Mouse (Mus musculus) hindbrain, embryonic 15.5 days (tissue): ENCODE data around the gene Kxd1. TPM values are rescaled to one million over a fixed set of nuclear protein-coding genes. Genes with fewer than 3 reads are reported as not detected.

ENCODE experiments used
- ATAC-seq: fragments of 200-750 bp; cut with Nextera tagmentation; 2 replicates; pipeline ENCODE4 v1.8.0; 2017; ENCODE audit warnings: low read depth, moderate number of reproducible peaks, moderate TSS enrichment; ENCODE audit not compliant: low FRiP score
- H3K27ac ChIP-seq: fragments of 300-500 bp; sonication (generic); replicated peaks from 2 replicates; pipeline ENCODE4 v1.5.1; 2015; ENCODE audit warnings: mild to moderate bottlenecking, inconsistent platforms
- H3K27me3 ChIP-seq: fragments of 300-500 bp; sonication (generic); 2 replicates; pipeline ENCODE4 v1.6.1; 2015; ENCODE audit warnings: control low read depth, inconsistent platforms
- H3K36me3 ChIP-seq: fragments of 300-500 bp; sonication (generic); 2 replicates; pipeline ENCODE4 v1.6.1; 2015; ENCODE audit warnings: control low read depth, inconsistent platforms
- H3K4me1 ChIP-seq: fragments of 300-500 bp; sonication (generic); replicated peaks from 2 replicates; pipeline ENCODE4 v1.6.1; 2015; ENCODE audit warnings: control low read depth, inconsistent platforms
- H3K4me2 ChIP-seq: fragments of 300-500 bp; sonication (generic); 2 replicates; pipeline ENCODE4 v1.6.1; 2015; ENCODE audit warnings: moderate library complexity, mild to moderate bottlenecking, inconsistent platforms
- H3K4me3 ChIP-seq: fragments of 300-500 bp; sonication (generic); 2 replicates; pipeline ENCODE4 v1.5.1; 2015; ENCODE audit warnings: mild to moderate bottlenecking, inconsistent platforms
- H3K9ac ChIP-seq: fragments of 300-500 bp; sonication (generic); 2 replicates; pipeline ENCODE4 v1.6.1; 2015; ENCODE audit warnings: inconsistent platforms
- H3K9me3 ChIP-seq: fragments of 300-500 bp; sonication (generic); 2 replicates; pipeline ENCODE4 v1.6.1; 2016; ENCODE audit warnings: control low read depth, inconsistent platforms
- WGBS: fragments of 180-500 bp; shearing (Covaris S2); methylation state at CpG from one replicate; pipeline ENCODE4 v1.1.7; 2015; 5-methylcytosine and 5-hydroxymethylcytosine counted together
- polyA plus RNA-seq: library from polyadenylated mRNA; unstranded; fragments of >200 nt; fragmentation: Nextera tagmentation; extraction: Ambion mirVana; gene quantifications from 2 replicates; pipeline ENCODE4 v1.2.1, GENCODE M21; 2015

The Kxd1 gene
- polyA plus RNA-seq, 1 experiment from 2014 or later, result 48.5 TPM

GRCm38 (mm10) chr8:70509281-70509952 is 18.3 kb downstream of the Kxd1 start:
- peak overlapping the region; percentile 95 for H3K9ac ChIP-seq
- H3K9me3 ChIP-seq, result no peaks in the 10 kb centered on the region
- no peak for ATAC-seq
- no peaks in the 10 kb centered on the region for H3K27me3 ChIP-seq
- peak overlapping the region; percentile 91 for H3K4me2 ChIP-seq
- H3K4me1 ChIP-seq, result peaks cover 44% of the 10 kb centered on the region
- H3K36me3 ChIP-seq, result peaks cover 22% of the 10 kb centered on the region
- 15% methylated on average over 25 of the region's 25 CpGs for WGBS
- peak overlapping the region; percentile 97; the same call in 1 of the 2 replicates for H3K27ac ChIP-seq
- peak overlapping the region; percentile 89 for H3K4me3 ChIP-seq

GRCm38 (mm10) chr8:70507027-70507393 is 20.7 kb downstream of the Kxd1 start:
- Histone ChIP-seq H3K9me3 (no peaks in the 10 kb centered on the region), H3K4me2 (peak overlapping the region; percentile 80), H3K4me3 (peak overlapping the region; percentile 70; the same call in 1 of the 2 replicates), H3K36me3 (peaks cover 15% of the 10 kb centered on the region), H3K27me3 (peaks cover 17% of the 10 kb centered on the region), H3K4me1 (peaks cover 62% of the 10 kb centered on the region), H3K27ac (0 out of 2 replicates have a peak overlapping the region, but pooled peaks have one; percentile 95), H3K9ac (no peak overlapping the region)
- no peak for ATAC-seq
- WGBS, result 66% methylated on average over 5 of the region's 5 CpGs

- H3K36me3 ChIP-seq, result peaks cover 15% of the 10 kb centered on the region
- WGBS, result 3% methylated on average over 40 of the region's 40 CpGs
- peak within 1 kb of the TSS; percentile 95 for H3K27ac ChIP-seq
- no peaks in the 10 kb centered on the region for H3K9me3 ChIP-seq
- peak within 1 kb of the TSS; percentile 84 for H3K9ac ChIP-seq
- H3K4me1 ChIP-seq, result peaks cover 65% of the 10 kb centered on the region
- H3K4me2 ChIP-seq, result peak within 1 kb of the TSS; percentile 80
- peak within 1 kb of the TSS; percentile 70 for H3K4me3 ChIP-seq
- H3K27me3 ChIP-seq, result peaks cover 23% of the 10 kb centered on the region
- ATAC-seq, result peak; percentile 86
Measured at GRCm38 (mm10) chr8:70506328-70507026, 21.3 kb downstream of the Kxd1 start, which contains the start of gene Rex1bd. Rex1bd (minus strand) TSS chr8:70506752.

GRCm38 (mm10) chr8:70505698-70506327 is 21.9 kb downstream of the Kxd1 start:
- Histone ChIP-seq H3K27me3 (peaks cover 29% of the 10 kb centered on the region), H3K27ac (peak overlapping the region; percentile 95), H3K4me1 (peaks cover 64% of the 10 kb centered on the region), H3K9me3 (no peaks in the 10 kb centered on the region), H3K4me2 (peak overlapping the region; percentile 80), H3K36me3 (peaks cover 15% of the 10 kb centered on the region), H3K4me3 (peak overlapping the region; percentile 70), H3K9ac (peak overlapping the region; percentile 84)
- 36% methylated on average over 32 of the region's 32 CpGs for WGBS
- peak; percentile 13 for ATAC-seq

- Histone ChIP-seq H3K4me2 (peak overlapping the region; percentile 80), H3K27me3 (peaks cover 38% of the 10 kb centered on the region), H3K27ac (0 out of 2 replicates have a peak overlapping the region, but pooled peaks have one; percentile 21), H3K9me3 (no peaks in the 10 kb centered on the region), H3K4me1 (peaks cover 65% of the 10 kb centered on the region), H3K4me3 (peak overlapping the region; percentile 70; the same call in 1 of the 2 replicates), H3K9ac (no peak overlapping the region), H3K36me3 (peaks cover 15% of the 10 kb centered on the region)
- whole genome bisulfite sequencing, result 73% methylated on average over 3 of the region's 3 CpGs
- no peak for ATAC-seq
Measured at GRCm38 (mm10) chr8:70504851-70505250, 22.9 kb downstream of the Kxd1 start.

GRCm38 (mm10) chr8:70504291-70504716 is 23.5 kb downstream of the Kxd1 start:
- H3K9ac ChIP-seq, result 0 out of 2 replicates have a peak overlapping the region, but pooled peaks have one; percentile 11
- peaks cover 61% of the 10 kb centered on the region for H3K4me1 ChIP-seq
- ATAC-seq, result no peak
- 0 out of 2 replicates have a peak overlapping the region, but pooled peaks have one; percentile 80 for H3K4me2 ChIP-seq
- peak overlapping the region; percentile 21; the same call in 1 of the 2 replicates for H3K27ac ChIP-seq
- H3K9me3 ChIP-seq, result no peaks in the 10 kb centered on the region
- peaks cover 15% of the 10 kb centered on the region for H3K36me3 ChIP-seq
- no peak overlapping the region for H3K4me3 ChIP-seq
- peaks cover 44% of the 10 kb centered on the region for H3K27me3 ChIP-seq
- WGBS, result 36% methylated on average over 16 of the region's 16 CpGs

GRCm38 (mm10) chr8:70503062-70503750 is 24.6 kb downstream of the Kxd1 start:
- Histone ChIP-seq H3K4me2 (no peak overlapping the region), H3K27me3 (peaks cover 55% of the 10 kb centered on the region), H3K9ac (no peak overlapping the region), H3K9me3 (no peaks in the 10 kb centered on the region), H3K27ac (no peak overlapping the region), H3K4me1 (peaks cover 51% of the 10 kb centered on the region), H3K4me3 (no peak overlapping the region), H3K36me3 (peaks cover 8% of the 10 kb centered on the region)
- no peak for ATAC-seq
- 14% methylated on average over 46 of the region's 46 CpGs for WGBS

GRCm38 (mm10) chr8:70502540-70502939 is 25.2 kb downstream of the Kxd1 start:
- Histone ChIP-seq H3K4me2 (0 out of 2 replicates have a peak overlapping the region, but pooled peaks have one; percentile 0), H3K36me3 (peaks cover 3% of the 10 kb centered on the region; the same call in 1 of the 2 replicates), H3K27ac (no peak overlapping the region), H3K27me3 (peaks cover 61% of the 10 kb centered on the region), H3K9ac (no peak overlapping the region), H3K4me3 (no peak overlapping the region), H3K9me3 (no peaks in the 10 kb centered on the region), H3K4me1 (peaks cover 51% of the 10 kb centered on the region)
- WGBS, result 38% methylated on average over 12 of the region's 12 CpGs
- ATAC-seq, result no peak

GRCm38 (mm10) chr8:70501820-70502529 is 25.8 kb downstream of the Kxd1 start:
- no peak for ATAC-seq
- Histone ChIP-seq H3K27me3 (peaks cover 67% of the 10 kb centered on the region), H3K4me3 (no peak overlapping the region), H3K9me3 (no peaks in the 10 kb centered on the region), H3K36me3 (no peaks in the 10 kb centered on the region), H3K4me1 (peaks cover 50% of the 10 kb centered on the region), H3K27ac (no peak overlapping the region), H3K9ac (0 out of 2 replicates have a peak overlapping the region, but pooled peaks have one; percentile 3), H3K4me2 (0 out of 2 replicates have a peak overlapping the region, but pooled peaks have one; percentile 0)
- 13% methylated on average over 23 of the region's 23 CpGs for WGBS

- Histone ChIP-seq H3K4me3 (peak overlapping the region; percentile 21), H3K27me3 (peaks cover 80% of the 10 kb centered on the region), H3K9ac (no peak overlapping the region), H3K9me3 (no peaks in the 10 kb centered on the region), H3K4me2 (peak overlapping the region; percentile 39), H3K27ac (no peak overlapping the region), H3K36me3 (no peaks in the 10 kb centered on the region), H3K4me1 (peaks cover 45% of the 10 kb centered on the region)
- 8% methylated on average over 38 of the region's 39 CpGs for WGBS
- 0 out of 2 replicates have a peak, but pooled peaks have one; percentile 4 for ATAC-seq
Measured at GRCm38 (mm10) chr8:70500386-70501301, 27.1 kb downstream of the Kxd1 start.
